Mouse (Mus musculus) heart, adult 2 months (tissue): Measurements from ENCODE around the gene Notch1.

Experiments
- CTCF ChIP-seq: fragments of 200-600 bp; IDR thresholded peaks from 2 replicates; pipeline ENCODE4 v1.8.1; 2022; ENCODE audit warnings: antibody characterized with exemption, mild to moderate bottlenecking, moderate library complexity
- POLR2A ChIP-seq: fragments of 200-500 bp; IDR thresholded peaks from 2 replicates; pipeline ENCODE4 v1.6.1; 2011; ENCODE audit warnings: mild to moderate bottlenecking, low read depth, low read length, control low read depth; ENCODE audit not compliant: insufficient read depth

DNA sequence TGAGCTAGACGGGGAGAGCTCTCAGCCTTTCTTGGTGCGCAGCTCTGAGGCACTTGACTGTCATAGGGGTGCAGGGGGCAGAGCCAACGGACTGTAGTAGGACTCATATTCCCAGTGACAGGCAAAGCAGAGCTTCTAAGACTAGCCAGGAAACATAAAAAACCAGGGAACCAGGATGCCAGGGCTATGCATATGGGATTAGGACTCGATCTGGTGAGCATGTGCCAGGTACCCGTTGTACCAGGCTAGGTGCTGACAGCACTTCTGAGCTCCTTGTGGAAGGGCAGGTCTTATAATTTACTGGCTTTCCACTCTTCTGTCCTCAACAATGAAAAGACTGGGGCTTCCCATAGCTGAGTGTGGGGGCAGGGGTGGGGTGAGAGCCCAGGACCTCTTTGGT is 7.8 kb downstream of the Notch1 start:
- no peak for TF ChIP-seq CTCF
- TF ChIP-seq POLR2A = no peak
